Mouse (Mus musculus) lung, embryonic 15.5 days (tissue): ENCODE results near the gene Car5a. TPM values are rescaled to one million over a fixed set of nuclear protein-coding genes. Genes with fewer than 3 reads are reported as not detected.

Experiments
- ATAC-seq: fragments of 200-750 bp; cut with Nextera tagmentation; 2 replicates; pipeline ENCODE4 v1.8.0; 2017; ENCODE audit warnings: moderate number of reproducible peaks, borderline replicate concordance; ENCODE audit not compliant: low FRiP score, low TSS enrichment; ENCODE audit errors: extremely low read depth
- H3K27ac ChIP-seq: fragments of 300-500 bp; sonication (generic); 2 replicates; pipeline ENCODE4 v1.5.1; 2015; ENCODE audit warnings: moderate library complexity, mild to moderate bottlenecking, inconsistent platforms
- H3K27me3 ChIP-seq: fragments of 300-500 bp; sonication (generic); 2 replicates; pipeline ENCODE4 v1.6.1; 2015; ENCODE audit warnings: inconsistent platforms
- H3K36me3 ChIP-seq: fragments of 300-500 bp; sonication (generic); 2 replicates; pipeline ENCODE4 v1.6.1; 2015; ENCODE audit warnings: inconsistent platforms
- H3K4me1 ChIP-seq: fragments of 300-500 bp; sonication (generic); 2 replicates; pipeline ENCODE4 v1.6.1; 2015; ENCODE audit warnings: inconsistent platforms
- H3K4me2 ChIP-seq: fragments of 300-500 bp; sonication (generic); 2 replicates; pipeline ENCODE4 v1.6.1; 2015; ENCODE audit warnings: inconsistent platforms, mild to moderate bottlenecking, moderate library complexity
- H3K4me3 ChIP-seq: fragments of 300-500 bp; sonication (generic); 2 replicates; pipeline ENCODE4 v1.5.1; 2015; ENCODE audit warnings: mild to moderate bottlenecking, inconsistent platforms
- H3K9ac ChIP-seq: fragments of 300-500 bp; sonication (generic); 2 replicates; pipeline ENCODE4 v1.6.1; 2015; ENCODE audit warnings: inconsistent platforms
- H3K9me3 ChIP-seq: fragments of 300-500 bp; sonication (generic); 2 replicates; pipeline ENCODE4 v1.6.1; 2016; ENCODE audit warnings: inconsistent platforms
- WGBS: fragments of 180-500 bp; shearing (Covaris S2); methylation state at CpG from one replicate; pipeline ENCODE4 v1.1.7; 2015; 5-methylcytosine and 5-hydroxymethylcytosine counted together
- polyA plus RNA-seq: library from polyadenylated mRNA; unstranded; fragments of >200 nt; fragmentation: Nextera tagmentation; extraction: Ambion mirVana; gene quantifications from 2 replicates; pipeline ENCODE4 v1.2.1, GENCODE M21; 2015

The Car5a gene
- polyA plus RNA-seq, 1 experiment from 2014 or later: not detected

DNA sequence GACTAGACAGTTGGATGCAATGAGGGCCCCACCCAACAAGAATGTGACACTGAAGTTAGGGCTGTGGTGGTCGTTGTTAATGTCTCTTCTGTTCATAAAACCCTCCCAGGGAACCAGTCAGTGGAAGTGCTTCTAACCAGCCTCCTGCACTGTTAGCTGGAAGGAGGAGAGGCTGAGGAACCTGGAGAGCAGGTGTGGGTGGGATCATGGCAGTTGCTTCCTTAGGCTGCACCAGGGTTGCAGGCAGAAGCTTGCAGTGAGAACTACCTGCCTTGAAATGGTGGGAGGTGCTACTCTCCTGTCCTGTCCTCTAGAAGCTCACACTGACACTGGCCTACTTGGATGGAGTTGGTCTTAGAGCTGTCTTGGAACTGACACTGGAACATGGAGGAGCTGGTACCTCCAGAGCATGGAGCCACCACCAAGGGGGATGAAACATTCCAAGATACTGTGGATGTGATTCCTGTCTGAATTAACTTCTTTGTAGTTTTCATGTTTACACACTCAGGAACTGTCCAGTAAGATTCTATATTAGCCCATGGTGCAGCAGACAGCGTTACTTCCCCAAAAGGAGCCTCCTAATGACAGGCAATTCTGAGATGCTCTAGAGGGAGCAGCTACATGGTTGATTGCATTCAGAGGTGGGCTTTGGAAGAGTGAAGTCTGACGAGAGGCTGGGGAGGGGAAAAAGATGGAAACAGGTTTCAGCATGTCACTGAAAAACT lies 9.3 kb upstream of the Car5a start:
- H3K4me2 ChIP-seq: no peak overlapping the region
- H3K36me3 ChIP-seq: peaks cover 26% of the 10 kb centered on the region; the same call in 1 of the 2 replicates
- no peak for ATAC-seq
- WGBS: 63% methylated on average over 3 of the region's 3 CpGs
- no peak overlapping the region for H3K4me3 ChIP-seq
- H3K27ac ChIP-seq: no peak overlapping the region
- H3K9ac ChIP-seq: no peak overlapping the region
- no peaks in the 10 kb centered on the region for H3K27me3 ChIP-seq
- H3K9me3 ChIP-seq: no peaks in the 10 kb centered on the region
- H3K4me1 ChIP-seq: peaks cover 31% of the 10 kb centered on the region

GRCm38 (mm10) chr8:121952800-121953199 lies 8.1 kb upstream of the Car5a start:
- Histone ChIP-seq H3K27me3 (no peaks in the 10 kb centered on the region), H3K4me2 (peak overlapping the region; percentile 75), H3K36me3 (peaks cover 26% of the 10 kb centered on the region; the same call in 1 of the 2 replicates), H3K9me3 (no peaks in the 10 kb centered on the region), H3K9ac (0 out of 2 replicates have a peak overlapping the region, but pooled peaks have one; percentile 5), H3K4me1 (peaks cover 43% of the 10 kb centered on the region), H3K4me3 (0 out of 2 replicates have a peak overlapping the region, but pooled peaks have one; percentile 62), H3K27ac (no peak overlapping the region)
- WGBS: 88% methylated on average over 7 of the region's 7 CpGs
- ATAC-seq: no peak

DNA sequence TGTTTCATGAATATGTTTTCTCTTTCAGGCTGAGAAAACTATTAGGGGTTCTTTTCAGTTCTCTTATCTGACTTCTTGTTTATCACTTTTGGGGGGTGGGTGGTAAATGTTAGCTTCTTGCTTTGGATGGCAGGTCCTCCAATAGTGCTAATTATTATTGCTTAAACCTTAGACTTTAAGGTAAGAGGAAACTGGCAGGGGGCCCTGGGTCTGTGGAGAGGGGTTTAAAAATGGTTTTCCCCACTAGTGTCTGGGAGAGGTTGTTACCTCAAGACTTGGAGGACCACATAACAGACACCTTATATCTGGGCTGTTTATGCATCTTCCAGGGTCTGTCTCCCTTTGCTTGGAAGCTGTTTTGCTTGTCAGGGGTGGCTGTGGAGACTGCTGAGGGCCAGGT lies 7.4 kb upstream of the Car5a start:
- no peaks in the 10 kb centered on the region for H3K27me3 ChIP-seq
- H3K27ac ChIP-seq: no peak overlapping the region
- peak overlapping the region; percentile 62; the same call in 1 of the 2 replicates for H3K4me3 ChIP-seq
- H3K4me1 ChIP-seq: peaks cover 48% of the 10 kb centered on the region
- 0 out of 2 replicates have a peak overlapping the region, but pooled peaks have one; percentile 5 for H3K9ac ChIP-seq
- peak overlapping the region; percentile 75 for H3K4me2 ChIP-seq
- H3K9me3 ChIP-seq: no peaks in the 10 kb centered on the region
- H3K36me3 ChIP-seq: peaks cover 26% of the 10 kb centered on the region; the same call in 1 of the 2 replicates
- no peak for ATAC-seq

GRCm38 (mm10) chr8:121951656-121952009 lies 6.9 kb upstream of the Car5a start:
- H3K36me3 ChIP-seq: peaks cover 26% of the 10 kb centered on the region; the same call in 1 of the 2 replicates
- ATAC-seq: no peak

DNA sequence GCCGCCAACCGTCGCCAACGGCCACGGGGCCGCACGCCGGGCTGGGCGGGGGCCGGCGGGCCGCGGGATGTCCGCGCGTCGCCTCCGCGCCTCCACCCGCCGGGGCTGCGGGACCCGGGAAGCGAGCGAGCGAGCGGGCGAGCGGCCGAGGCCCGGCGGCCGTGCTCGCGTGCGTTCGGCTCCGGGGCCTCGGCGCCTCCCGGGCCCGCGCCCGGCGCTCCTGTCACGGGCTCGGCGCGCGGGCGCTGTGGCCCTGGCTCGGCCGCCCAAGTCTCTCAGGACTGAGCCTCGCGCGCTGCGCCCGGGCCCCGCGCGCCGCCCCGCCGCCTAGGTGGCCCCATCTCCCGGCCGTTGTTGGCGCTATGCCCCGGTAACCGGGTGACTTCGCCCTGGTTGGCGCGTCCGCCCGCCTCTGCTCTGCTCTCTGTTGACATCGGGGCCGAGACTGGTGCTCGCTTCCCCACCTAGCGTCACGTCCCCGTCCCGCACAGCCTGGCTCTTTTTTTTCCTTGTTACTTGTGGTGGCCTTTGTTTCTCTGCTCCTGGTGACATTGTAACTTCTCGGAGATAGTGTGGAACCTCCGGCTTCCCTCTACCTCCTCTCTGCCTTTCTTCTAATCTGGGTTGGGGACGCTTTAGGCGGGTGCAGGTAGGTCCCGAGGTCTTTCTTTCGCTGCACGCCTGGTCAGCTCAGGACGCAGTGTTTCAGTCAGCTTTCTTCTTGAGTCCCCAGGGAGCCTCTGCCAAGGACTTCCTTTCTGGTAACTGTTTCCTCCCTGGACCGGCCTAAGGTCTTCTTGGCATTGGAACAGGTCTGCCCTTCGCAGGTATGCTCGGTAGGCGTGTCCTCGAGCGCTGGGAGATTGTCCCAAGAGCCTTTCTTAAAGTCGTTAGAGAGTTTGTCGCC lies 6.3 kb upstream of the Car5a start:
- Histone ChIP-seq H3K4me3 (peak overlapping the region; percentile 62), H3K9me3 (no peaks in the 10 kb centered on the region), H3K4me2 (peak overlapping the region; percentile 75), H3K4me1 (peaks cover 51% of the 10 kb centered on the region), H3K27me3 (no peaks in the 10 kb centered on the region), H3K27ac (peak overlapping the region; percentile 96), H3K36me3 (peaks cover 22% of the 10 kb centered on the region; the same call in 1 of the 2 replicates), H3K9ac (peak overlapping the region; percentile 87)
- ATAC-seq: no peak
- under 1% methylated on average over 90 of the region's 97 CpGs for WGBS

More at GRCm38 (mm10) chr8:121951656-121952009, 6.9 kb upstream of the Car5a start:
- Histone ChIP-seq H3K9ac (peak overlapping the region; percentile 87), H3K27ac (peak overlapping the region; percentile 96), H3K4me3 (peak overlapping the region; percentile 62), H3K4me1 (peaks cover 51% of the 10 kb centered on the region), H3K9me3 (no peaks in the 10 kb centered on the region), H3K4me2 (peak overlapping the region; percentile 75), H3K27me3 (no peaks in the 10 kb centered on the region)
- 15% methylated on average over 7 of the region's 7 CpGs for WGBS

- under 1% methylated on average over 66 of the region's 66 CpGs for WGBS
- peak; percentile 95 for ATAC-seq
- peak overlapping the region; percentile 75 for H3K4me2 ChIP-seq
Measured at GRCm38 (mm10) chr8:121949941-121950748, 5.4 kb upstream of the Car5a start.

DNA sequence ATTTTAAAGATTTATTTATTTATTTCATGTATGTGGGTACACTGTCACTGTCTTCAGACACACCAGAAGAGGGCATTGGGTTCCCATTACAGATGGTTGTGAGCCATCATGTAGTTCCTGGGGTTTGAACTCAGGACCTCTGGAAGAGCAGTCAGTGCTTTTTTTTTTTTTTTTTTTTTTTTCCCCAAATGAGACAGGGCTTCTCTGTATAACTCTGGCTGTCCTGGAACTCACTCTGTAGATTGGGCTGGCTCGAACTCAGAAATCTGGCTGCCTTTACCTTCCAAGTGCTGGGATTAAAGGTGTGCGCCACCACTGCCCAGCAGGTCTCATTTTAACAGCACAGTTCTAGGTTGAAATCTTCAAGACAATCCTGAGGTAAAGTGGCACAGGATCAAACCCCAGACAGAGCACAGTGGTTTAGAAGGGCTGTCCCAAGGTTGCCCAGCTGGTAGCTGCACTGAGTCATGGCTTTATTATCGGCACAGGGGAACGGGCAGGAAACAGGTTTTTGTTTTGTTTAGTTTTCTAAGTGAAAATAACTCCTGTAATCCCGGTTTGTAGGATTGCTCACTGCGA lies 4.6 kb upstream of the Car5a start, which contains the start of gene Banp:
TSS of gene Banp (plus strand) at position 529 of the 579 bp plus-strand sequence.
- Histone ChIP-seq H3K9me3 (no peaks in the 10 kb centered on the region), H3K4me2 (peak within 1 kb of the TSS; percentile 77), H3K9ac (peak within 1 kb of the TSS; percentile 87), H3K27me3 (no peaks in the 10 kb centered on the region), H3K27ac (peak within 1 kb of the TSS; percentile 96), H3K36me3 (peaks cover 12% of the 10 kb centered on the region; the same call in 1 of the 2 replicates), H3K4me1 (peaks cover 48% of the 10 kb centered on the region), H3K4me3 (peak within 1 kb of the TSS; percentile 62)
- WGBS: 54% methylated on average over 6 of the region's 6 CpGs
- no peak for ATAC-seq

More at GRCm38 (mm10) chr8:121949941-121950748, 5.4 kb upstream of the Car5a start:
- H3K36me3 ChIP-seq: peaks cover 15% of the 10 kb centered on the region; the same call in 1 of the 2 replicates
- no peaks in the 10 kb centered on the region for H3K9me3 ChIP-seq
- peaks cover 51% of the 10 kb centered on the region for H3K4me1 ChIP-seq
- peak overlapping the region; percentile 87 for H3K9ac ChIP-seq
- H3K27me3 ChIP-seq: no peaks in the 10 kb centered on the region
- H3K27ac ChIP-seq: peak overlapping the region; percentile 96
- peak overlapping the region; percentile 62 for H3K4me3 ChIP-seq

DNA sequence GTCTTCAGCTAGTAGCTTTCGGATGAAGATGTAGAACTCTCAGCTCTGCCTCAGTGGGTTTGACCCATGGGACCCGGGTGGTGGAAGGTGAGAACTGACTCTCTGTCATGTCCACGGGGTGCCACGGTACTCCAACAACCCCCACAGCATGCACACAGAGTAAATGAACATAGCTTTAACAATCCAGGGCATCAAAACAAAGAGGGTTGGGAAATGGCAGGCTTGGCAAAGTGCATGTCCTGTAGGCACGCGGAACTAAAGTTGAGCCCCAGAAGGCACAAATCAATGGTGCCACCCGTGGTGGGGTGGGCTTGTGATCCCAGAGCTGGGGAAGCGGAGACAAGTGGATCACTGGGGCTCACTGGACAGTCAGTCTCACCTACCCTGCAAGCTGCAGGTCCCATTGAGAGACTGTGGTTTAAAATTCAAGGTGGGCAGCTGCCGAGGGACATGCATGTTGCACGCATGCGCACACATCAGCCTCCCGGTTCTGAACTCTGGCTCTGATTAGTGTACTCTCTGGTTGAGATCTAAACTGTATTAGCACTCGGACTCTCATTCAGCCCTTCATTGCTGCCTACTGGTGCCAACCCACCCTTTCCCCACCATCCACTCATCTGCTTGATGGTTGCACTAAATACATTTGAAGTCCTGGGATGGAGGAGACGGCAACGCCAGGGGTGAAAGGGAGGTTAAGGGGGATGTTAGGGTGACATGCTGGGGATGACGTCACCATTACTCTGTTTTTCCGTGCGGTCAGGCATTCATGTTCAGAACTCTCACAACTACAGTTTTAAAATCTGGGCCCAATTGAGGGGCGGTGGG lies 3.8 kb upstream of the Car5a start:
- H3K4me3 ChIP-seq: peak overlapping the region; percentile 40
- peak overlapping the region; percentile 77 for H3K4me2 ChIP-seq
- H3K36me3 ChIP-seq: 0 out of 2 replicates have a peak, but pooled peaks cover 4% of the 10 kb centered on the region
- no peak for ATAC-seq
- no peaks in the 10 kb centered on the region for H3K27me3 ChIP-seq
- peak overlapping the region; percentile 94 for H3K27ac ChIP-seq
- 52% methylated on average over 19 of the region's 19 CpGs for WGBS
- peak overlapping the region; percentile 49 for H3K9ac ChIP-seq
- H3K9me3 ChIP-seq: no peaks in the 10 kb centered on the region
- H3K4me1 ChIP-seq: peaks cover 42% of the 10 kb centered on the region

DNA sequence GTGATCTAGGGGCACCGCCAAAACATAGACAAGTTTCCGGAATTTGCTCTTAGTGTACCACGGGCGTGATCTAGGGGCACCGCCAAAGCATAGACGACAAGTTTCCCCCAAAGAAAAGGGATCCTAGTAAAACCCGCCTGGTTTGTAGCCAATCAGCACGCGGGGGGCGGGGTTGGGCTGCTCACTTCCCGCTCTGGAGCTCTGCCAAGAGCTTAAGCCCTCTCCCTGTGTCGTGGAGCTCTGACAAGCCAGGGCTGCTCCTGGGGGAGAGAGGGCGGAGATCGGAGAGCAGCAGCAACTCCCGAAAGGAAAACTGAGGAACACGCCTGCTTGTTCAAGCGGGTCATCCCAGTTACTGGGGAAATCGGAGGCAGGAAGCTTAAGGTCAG lies 3.0 kb upstream of the Car5a start:
- peak; percentile 45; the same call in 1 of the 2 replicates for ATAC-seq
- Histone ChIP-seq H3K9ac (peak overlapping the region; percentile 49), H3K27ac (peak overlapping the region; percentile 94), H3K36me3 (no peaks in the 10 kb centered on the region), H3K9me3 (no peaks in the 10 kb centered on the region), H3K4me2 (peak overlapping the region; percentile 77), H3K27me3 (no peaks in the 10 kb centered on the region), H3K4me1 (peaks cover 38% of the 10 kb centered on the region), H3K4me3 (peak overlapping the region; percentile 40)
- under 1% methylated on average over 18 of the region's 18 CpGs for WGBS

DNA sequence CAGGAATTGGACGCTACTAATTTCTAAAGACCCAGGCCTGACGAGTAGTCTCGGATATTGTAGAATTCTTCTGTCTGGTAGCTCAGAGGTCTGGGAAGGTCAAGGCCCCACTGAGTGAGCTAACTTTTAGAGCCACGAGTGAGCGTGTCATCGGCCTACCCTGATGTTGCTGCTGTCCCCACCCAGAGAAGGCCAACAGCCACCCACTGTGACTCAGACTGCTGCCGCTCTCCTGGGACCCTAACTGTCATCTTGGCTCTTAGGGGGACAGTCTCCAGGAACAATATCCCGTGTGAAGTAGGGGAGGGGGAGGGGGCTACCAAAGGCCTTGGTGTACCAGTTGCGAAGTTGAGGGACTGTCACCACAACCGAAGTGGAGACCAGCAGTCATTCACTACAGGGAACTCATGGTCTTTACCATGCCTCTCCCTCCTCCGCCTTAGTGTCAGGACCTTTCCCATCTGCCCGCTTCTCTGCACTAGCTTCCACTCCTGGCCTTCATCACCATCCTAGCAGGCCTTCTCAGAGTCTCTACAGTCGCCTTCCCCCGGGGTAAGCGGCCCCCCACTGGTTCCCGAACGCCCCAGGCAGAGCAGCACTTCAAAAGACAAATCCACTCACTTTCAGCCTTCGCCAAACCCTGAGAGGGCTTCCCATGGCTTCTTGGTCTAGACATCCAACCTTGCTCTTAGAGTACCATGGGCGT lies 2.5 kb upstream of the Car5a start:
- Histone ChIP-seq H3K4me2 (peak overlapping the region; percentile 77), H3K9ac (peak overlapping the region; percentile 49), H3K9me3 (no peaks in the 10 kb centered on the region), H3K4me1 (peaks cover 32% of the 10 kb centered on the region), H3K36me3 (no peaks in the 10 kb centered on the region), H3K4me3 (peak overlapping the region; percentile 40), H3K27me3 (no peaks in the 10 kb centered on the region), H3K27ac (peak overlapping the region; percentile 94)
- WGBS: 31% methylated on average over 19 of the region's 19 CpGs
- no peak for ATAC-seq
